Mouse (Mus musculus) forebrain, embryonic 11.5 days (tissue): ENCODE results near the gene Ypel3. TPM values are rescaled to one million over a fixed set of nuclear protein-coding genes. Genes with fewer than 3 reads are reported as not detected.
A peak's percentile ranks its signal among the peaks of the same experiment; 100 is the strongest.
"Not testable (repeated sequence)": the region's sequence is repeated elsewhere in the genome, so short reads cannot be mapped to it uniquely, and the experiment has no call there.

Experiments used
- ATAC-seq: fragments of 200-750 bp; cut with Nextera tagmentation; replicated peaks from 2 replicates; pipeline ENCODE4 v1.8.0; 2017; ENCODE audit warnings: moderate TSS enrichment; ENCODE audit not compliant: low FRiP score
- DNase-seq: peaks from one replicate; pipeline ENCODE4 v3.0.0-alpha.2; 2017; ENCODE audit warnings: low spot score
- H3K27ac ChIP-seq: fragments of 300-500 bp; sonication (generic); 2 replicates; pipeline ENCODE4 v1.5.1; 2014; ENCODE audit warnings: low read depth, low read length
- H3K27me3 ChIP-seq: fragments of 300-500 bp; sonication (generic); 2 replicates; pipeline ENCODE4 v1.6.1; 2014; ENCODE audit warnings: mild to moderate bottlenecking, low read length, mixed read lengths; ENCODE audit not compliant: control insufficient read depth, insufficient read depth
- H3K36me3 ChIP-seq: fragments of 300-500 bp; sonication (generic); 2 replicates; pipeline ENCODE4 v1.6.1; 2014; ENCODE audit warnings: mild to moderate bottlenecking, low read length, moderate library complexity, mixed read lengths; ENCODE audit not compliant: control insufficient read depth, insufficient read depth
- H3K4me1 ChIP-seq: fragments of 300-500 bp; sonication (generic); replicated peaks from 2 replicates; pipeline ENCODE4 v1.6.1; 2014; ENCODE audit warnings: low read length, mixed read lengths; ENCODE audit not compliant: control insufficient read depth, insufficient read depth
- H3K4me2 ChIP-seq: fragments of 300-500 bp; sonication (generic); 2 replicates; pipeline ENCODE4 v1.6.1; 2014; ENCODE audit warnings: low read depth, mild to moderate bottlenecking, low read length, moderate library complexity, mixed read lengths; ENCODE audit not compliant: severe bottlenecking
- H3K4me3 ChIP-seq: fragments of 300-500 bp; sonication (generic); 2 replicates; pipeline ENCODE4 v1.5.1; 2014; ENCODE audit warnings: low read depth, low read length
- H3K9ac ChIP-seq: fragments of 300-500 bp; sonication (generic); 2 replicates; pipeline ENCODE4 v1.6.1; 2014; ENCODE audit warnings: low read length
- H3K9me3 ChIP-seq: fragments of 300-500 bp; sonication (generic); 2 replicates; pipeline ENCODE4 v1.6.1; 2016; ENCODE audit warnings: low read length, mixed read lengths; ENCODE audit not compliant: control insufficient read depth
- WGBS: fragments of 180-500 bp; shearing (Covaris S2); extraction: QIAGEN DNeasy Blood & Tissue Kit; methylation state at CpG from one replicate; pipeline ENCODE4 v1.1.7; 2014; 5-methylcytosine and 5-hydroxymethylcytosine counted together
- polyA plus RNA-seq: library from polyadenylated mRNA; unstranded; fragments of >200 nt; fragmentation: Nextera tagmentation; extraction: Ambion mirVana; gene quantifications from 2 replicates; pipeline ENCODE4 v1.2.1, GENCODE M21; 2014

The Ypel3 gene
- polyA plus RNA-seq: 63.9 and 80.5 TPM in 2 replicates

DNA sequence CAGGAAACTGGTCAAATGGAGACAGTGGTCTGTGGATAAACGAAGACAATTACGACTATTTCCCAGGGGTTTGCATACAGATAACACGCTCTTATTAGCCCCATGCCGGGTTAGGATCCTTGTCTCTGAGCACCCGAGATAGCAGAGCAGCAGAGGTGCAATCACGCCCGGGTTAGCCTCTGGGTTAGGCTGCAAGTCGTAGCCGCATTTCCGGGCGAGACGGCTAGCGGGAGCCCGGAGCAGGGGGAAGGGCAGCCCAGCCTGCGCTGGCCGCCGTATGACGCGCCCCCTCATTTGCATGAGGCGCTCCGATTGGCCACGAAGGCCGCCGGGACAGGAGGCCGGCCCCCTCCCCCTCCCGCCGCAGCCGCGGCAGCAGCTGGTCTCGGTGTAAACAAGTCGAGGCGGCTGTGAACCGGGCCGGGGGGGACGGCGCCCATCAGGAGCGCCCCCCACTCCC is at the start of gene Ypel3:
Gene Ypel3 (plus strand): TSS at position 358 of the 460 bp plus-strand sequence.
- Histone ChIP-seq H3K27me3 (no peaks in the 10 kb centered on the region), H3K4me3 (peak within 1 kb of the TSS; percentile 67), H3K9me3 (no peaks in the 10 kb centered on the region), H3K4me2 (peak within 1 kb of the TSS; percentile 97), H3K9ac (peak within 1 kb of the TSS; percentile 80), H3K27ac (peak within 1 kb of the TSS; percentile 70), H3K4me1 (peaks cover 24% of the 10 kb centered on the region), H3K36me3 (no peaks in the 10 kb centered on the region)
- DNase-seq (peak; percentile 95), ATAC-seq (peak; percentile 88)
- under 1% methylated on average over 36 of the region's 37 CpGs for WGBS

GRCm38 (mm10) chr7:126730256-126730789 is 46.4 kb upstream of the Ypel3 start:
- H3K4me2 ChIP-seq, H3K9ac ChIP-seq, H3K4me3 ChIP-seq, H3K4me1 ChIP-seq, H3K9me3 ChIP-seq, H3K27me3 ChIP-seq, H3K36me3 ChIP-seq, ATAC-seq, DNase-seq, H3K27ac ChIP-seq: not testable (repeated sequence)
- 91% methylated on average over 4 of the region's 4 CpGs for WGBS

DNA sequence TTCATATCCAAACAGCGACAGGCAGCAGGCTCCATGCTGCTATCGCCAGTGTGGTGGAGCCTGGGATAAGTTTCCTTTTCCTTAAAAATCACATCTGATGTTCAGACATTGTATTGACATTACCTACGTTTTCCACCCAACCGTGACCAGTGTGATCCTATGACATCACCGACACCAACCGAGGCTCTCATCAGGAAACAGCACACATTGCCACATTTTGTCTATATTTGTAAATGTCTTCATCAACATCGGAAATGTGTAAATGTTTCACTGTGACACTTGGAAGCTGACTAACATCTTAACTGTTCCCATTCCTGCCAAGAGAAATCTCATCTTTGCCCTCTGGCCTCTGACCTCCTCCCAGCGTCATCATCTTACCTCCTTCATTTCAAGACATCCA is 40.6 kb upstream of the Ypel3 start:
- H3K27me3 ChIP-seq: no peaks in the 10 kb centered on the region
- H3K4me2 ChIP-seq: no peak overlapping the region
- H3K9me3 ChIP-seq: no peaks in the 10 kb centered on the region
- H3K4me3 ChIP-seq: no peak overlapping the region
- H3K9ac ChIP-seq: no peak overlapping the region
- H3K27ac ChIP-seq: no peak overlapping the region
- DNase-seq (no peak), ATAC-seq (no peak)
- H3K4me1 ChIP-seq: no peaks in the 10 kb centered on the region
- H3K36me3 ChIP-seq: no peaks in the 10 kb centered on the region
- WGBS: 85% methylated on average over 8 of the region's 8 CpGs

GRCm38 (mm10) chr7:126739551-126739950 is 37.2 kb upstream of the Ypel3 start:
- 90% methylated on average over 17 of the region's 17 CpGs for WGBS
- Histone ChIP-seq H3K27ac (no peak overlapping the region), H3K4me3 (no peak overlapping the region), H3K4me2 (no peak overlapping the region), H3K36me3 (no peaks in the 10 kb centered on the region), H3K9ac (no peak overlapping the region), H3K9me3 (no peaks in the 10 kb centered on the region), H3K27me3 (no peaks in the 10 kb centered on the region), H3K4me1 (no peaks in the 10 kb centered on the region)
- no peak for DNase-seq
- ATAC-seq: no peak

DNA sequence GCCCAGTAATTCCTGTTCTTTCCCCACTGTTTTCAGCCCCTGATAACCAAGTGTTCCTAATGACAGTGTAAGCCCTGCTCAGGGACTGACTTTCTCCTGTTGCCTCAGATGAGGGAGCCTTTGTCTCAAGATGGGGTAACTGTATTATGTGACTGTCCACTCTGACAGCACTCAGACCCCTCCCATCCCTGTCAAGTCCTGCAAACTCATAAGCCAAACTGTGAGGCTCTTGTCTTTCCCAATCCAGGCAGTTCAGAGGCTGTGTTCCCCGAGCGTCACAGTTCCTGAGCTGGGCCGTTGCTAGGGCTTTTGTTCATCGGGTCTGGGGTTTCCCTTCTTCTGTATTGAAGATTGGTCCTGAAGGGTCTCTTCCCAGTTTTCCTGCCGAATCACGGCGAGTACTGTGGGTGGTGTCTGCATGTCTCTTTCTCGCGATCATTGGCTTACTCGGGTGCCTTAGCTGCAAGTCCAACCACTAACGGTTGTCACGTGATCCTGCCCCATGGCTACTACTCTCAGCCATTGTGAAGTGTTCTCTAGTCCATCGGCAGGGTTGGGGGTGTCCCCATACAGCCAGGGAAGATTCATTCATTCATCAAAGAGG is 36.5 kb upstream of the Ypel3 start:
- no peaks in the 10 kb centered on the region for H3K4me1 ChIP-seq

DNA sequence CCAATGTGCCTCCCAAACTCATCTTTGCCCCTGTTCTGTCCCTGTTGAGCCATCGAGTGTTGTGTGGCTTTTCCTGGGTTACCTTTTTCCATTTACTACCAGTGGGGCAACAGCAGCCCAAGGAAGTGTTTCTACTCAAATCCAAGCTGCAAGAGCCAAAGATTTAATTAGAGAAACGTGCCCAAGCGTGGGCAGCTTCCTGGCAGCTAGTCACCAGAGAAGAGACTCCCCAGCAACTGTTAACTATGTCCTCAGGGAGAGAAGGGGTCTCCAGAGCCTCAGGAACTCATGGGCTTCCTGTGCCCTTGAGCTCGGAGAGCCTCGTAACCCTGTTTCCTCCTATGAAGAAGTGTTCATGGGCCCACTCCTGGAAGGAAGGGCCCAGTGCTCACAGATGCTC is 35.8 kb upstream of the Ypel3 start:
- DNase-seq: no peak
- H3K4me1 ChIP-seq: no peaks in the 10 kb centered on the region
- H3K9me3 ChIP-seq: no peaks in the 10 kb centered on the region
- no peaks in the 10 kb centered on the region for H3K27me3 ChIP-seq
- no peak overlapping the region for H3K4me3 ChIP-seq
- WGBS: 79% methylated on average over 5 of the region's 5 CpGs
- no peak for ATAC-seq
- H3K27ac ChIP-seq: no peak overlapping the region
- H3K4me2 ChIP-seq: no peak overlapping the region
- no peaks in the 10 kb centered on the region for H3K36me3 ChIP-seq
- H3K9ac ChIP-seq: no peak overlapping the region

More for the DNA sequence above, 36.5 kb upstream of the Ypel3 start:
- H3K9me3 ChIP-seq: no peaks in the 10 kb centered on the region
- ATAC-seq (no peak), DNase-seq (no peak)
- H3K4me2 ChIP-seq: no peak overlapping the region
- no peaks in the 10 kb centered on the region for H3K36me3 ChIP-seq
- H3K27ac ChIP-seq: no peak overlapping the region
- 82% methylated on average over 13 of the region's 13 CpGs for WGBS
- H3K27me3 ChIP-seq: no peaks in the 10 kb centered on the region
- no peak overlapping the region for H3K9ac ChIP-seq
- H3K4me3 ChIP-seq: no peak overlapping the region

DNA sequence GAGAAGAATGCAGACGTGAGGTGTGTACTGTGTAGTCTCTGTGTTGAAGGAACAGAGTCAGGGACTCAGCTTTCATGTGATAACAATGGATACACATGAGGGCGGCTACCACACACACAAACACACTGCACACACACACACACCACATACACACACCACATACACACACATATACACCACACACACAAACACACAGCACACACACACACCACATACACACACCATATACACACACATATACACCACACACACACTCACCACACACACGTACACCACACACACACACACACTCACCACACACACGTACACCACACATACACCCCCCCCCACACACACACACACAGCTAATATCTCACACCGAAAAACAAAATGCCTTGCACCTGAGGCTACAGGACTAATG is 35.3 kb upstream of the Ypel3 start:
- Histone ChIP-seq H3K36me3 (no peaks in the 10 kb centered on the region), H3K27ac (no peak overlapping the region), H3K9ac (no peak overlapping the region), H3K9me3 (no peaks in the 10 kb centered on the region), H3K4me2 (no peak overlapping the region), H3K4me1 (no peaks in the 10 kb centered on the region), H3K4me3 (no peak overlapping the region), H3K27me3 (no peaks in the 10 kb centered on the region)
- no peak for ATAC-seq
- no peak for DNase-seq
- 85% methylated on average over 5 of the region's 5 CpGs for WGBS

DNA sequence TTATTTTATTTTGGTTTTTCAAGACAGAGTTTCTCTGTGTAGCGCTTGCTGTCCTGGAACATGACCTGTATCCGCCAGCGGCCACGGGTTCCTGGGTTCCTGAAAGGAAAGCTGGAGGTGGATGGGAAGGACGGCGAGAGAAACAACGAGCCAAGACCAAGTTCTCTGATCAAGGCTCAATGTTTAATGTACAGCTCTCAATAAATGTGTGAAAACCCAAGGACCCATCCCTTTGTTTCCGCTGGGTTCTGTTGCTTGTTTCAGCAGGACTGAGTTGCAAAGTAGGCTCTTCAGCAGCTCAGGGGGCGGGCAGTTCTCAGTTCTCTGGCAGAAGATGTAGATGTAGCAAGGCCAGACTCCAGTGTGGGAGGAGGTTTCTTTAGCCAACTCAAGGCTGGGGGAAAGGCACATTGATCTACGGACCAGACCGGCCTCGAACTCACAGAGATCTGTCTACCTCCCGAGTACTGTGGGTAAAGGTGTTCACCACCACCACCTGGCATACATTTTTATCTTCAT is 34.7 kb upstream of the Ypel3 start:
- Histone ChIP-seq H3K27me3 (no peaks in the 10 kb centered on the region), H3K9me3 (no peaks in the 10 kb centered on the region), H3K9ac (no peak overlapping the region), H3K27ac (no peak overlapping the region), H3K4me2 (no peak overlapping the region), H3K4me3 (no peak overlapping the region), H3K4me1 (no peaks in the 10 kb centered on the region), H3K36me3 (no peaks in the 10 kb centered on the region)
- WGBS: 92% methylated on average over 13 of the region's 13 CpGs
- DNase-seq: no peak
- no peak for ATAC-seq

GRCm38 (mm10) chr7:126746066-126746465 is 30.7 kb upstream of the Ypel3 start:
- Histone ChIP-seq H3K9ac (no peak overlapping the region), H3K4me1 (no peaks in the 10 kb centered on the region), H3K36me3 (no peaks in the 10 kb centered on the region), H3K4me2 (no peak overlapping the region), H3K27me3 (no peaks in the 10 kb centered on the region), H3K27ac (no peak overlapping the region), H3K9me3 (no peaks in the 10 kb centered on the region), H3K4me3 (no peak overlapping the region)
- DNase-seq: no peak
- WGBS: 93% methylated on average over 12 of the region's 12 CpGs
- no peak for ATAC-seq
